Mouse (Mus musculus) limb, embryonic 14.5 days (tissue): ENCODE data around the gene Gm17364. TPM values are rescaled to one million over a fixed set of nuclear protein-coding genes. Genes with fewer than 3 reads are reported as not detected.
"Not testable (repeated sequence)": the region's sequence is repeated elsewhere in the genome, so short reads cannot be mapped to it uniquely, and the experiment has no call there.

Experiments used
- ATAC-seq: fragments of 200-750 bp; cut with Nextera tagmentation; 2 replicates; pipeline ENCODE4 v1.8.0; 2017; ENCODE audit warnings: low read depth, moderate number of reproducible peaks, moderate TSS enrichment; ENCODE audit not compliant: low FRiP score
- DNase-seq: peaks from one replicate; pipeline ENCODE4 v3.0.0-alpha.2; 2015; ENCODE audit warnings: low spot score
- H3K27ac ChIP-seq: fragments of 300-500 bp; sonication (generic); replicated peaks from 2 replicates; pipeline ENCODE4 v1.5.1; 2014; ENCODE audit warnings: low read depth, mild to moderate bottlenecking, low read length, moderate library complexity, mixed read lengths
- H3K27me3 ChIP-seq: fragments of 300-500 bp; sonication (generic); 2 replicates; pipeline ENCODE4 v1.6.1; 2014; ENCODE audit warnings: low read length, mixed read lengths; ENCODE audit not compliant: control insufficient read depth, insufficient read depth
- H3K36me3 ChIP-seq: fragments of 300-500 bp; sonication (generic); 2 replicates; pipeline ENCODE4 v1.6.1; 2014; ENCODE audit warnings: mild to moderate bottlenecking, low read length, moderate library complexity, mixed read lengths; ENCODE audit not compliant: control insufficient read depth, insufficient read depth
- H3K4me1 ChIP-seq: fragments of 300-500 bp; sonication (generic); 2 replicates; pipeline ENCODE4 v1.6.1; 2014; ENCODE audit warnings: antibody characterized with exemption, low read length, mixed read lengths; ENCODE audit not compliant: control insufficient read depth, insufficient read depth
- H3K4me2 ChIP-seq: fragments of 300-500 bp; sonication (generic); replicated peaks from 2 replicates; pipeline ENCODE4 v1.6.1; 2014; ENCODE audit warnings: low read depth, mild to moderate bottlenecking, low read length, moderate library complexity; ENCODE audit not compliant: severe bottlenecking
- H3K4me3 ChIP-seq: fragments of 300-500 bp; sonication (generic); replicated peaks from 2 replicates; pipeline ENCODE4 v1.5.1; 2014; ENCODE audit warnings: low read length
- H3K9ac ChIP-seq: fragments of 300-500 bp; sonication (generic); 2 replicates; pipeline ENCODE4 v1.6.1; 2014; ENCODE audit warnings: mild to moderate bottlenecking, low read depth, low read length, moderate library complexity; ENCODE audit not compliant: severe bottlenecking
- H3K9me3 ChIP-seq: fragments of 300-500 bp; sonication (generic); 2 replicates; pipeline ENCODE4 v1.6.1; 2016; ENCODE audit warnings: low read length; ENCODE audit not compliant: control insufficient read depth
- POLR2A ChIP-seq: fragments of 200-500 bp; IDR thresholded peaks from 2 replicates; pipeline ENCODE4 v1.8.0; 2012; ENCODE audit warnings: inconsistent platforms, mild to moderate bottlenecking, moderate library complexity, borderline replicate concordance; ENCODE audit not compliant: insufficient read depth, insufficient read length; ENCODE audit errors: extremely low read depth
- WGBS: fragments of 180-500 bp; shearing (Covaris S2); extraction: QIAGEN DNeasy Blood & Tissue Kit; methylation state at CpG from one replicate; pipeline ENCODE4 v1.1.7; 2014; 5-methylcytosine and 5-hydroxymethylcytosine counted together
- polyA plus RNA-seq, 2 experiments: library from polyadenylated mRNA; depleted of rRNA in 1 of 2; stranded (reverse) in 1 of 2; unstranded in 1 of 2; fragments of >200 nt; fragmentation: Nextera tagmentation in 1 of 2; extraction: Ambion mirVana in 1 of 2; gene quantifications; 2 replicates each; pipeline versions ENCODE4 v1.2.1 to v1.2.3; 2012 to 2014

Gm17364 gene
- polyA plus RNA-seq, 2 experiments, result not detected

DNA sequence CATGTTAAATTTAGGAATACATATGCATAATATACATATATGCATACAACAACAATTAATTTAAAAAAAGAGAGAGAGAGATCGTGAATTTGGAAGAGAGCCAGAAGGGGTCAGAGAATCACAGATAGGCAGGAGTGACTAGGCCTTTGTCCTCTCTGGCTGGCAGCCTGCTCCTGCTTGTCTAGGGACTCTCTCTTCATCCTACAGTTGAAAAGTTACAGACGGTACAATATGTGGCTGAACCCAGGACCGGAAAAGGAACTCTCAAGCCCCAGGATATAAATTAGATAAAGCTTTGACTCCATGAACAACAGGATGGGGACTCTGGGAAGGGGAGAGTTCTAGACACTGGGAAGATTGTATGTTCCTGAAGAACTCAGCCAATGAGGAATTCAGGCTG, 12.5 kb upstream of the Gm17364 start:
- no peak for ATAC-seq
- no peaks in the 10 kb centered on the region for H3K36me3 ChIP-seq

DNA sequence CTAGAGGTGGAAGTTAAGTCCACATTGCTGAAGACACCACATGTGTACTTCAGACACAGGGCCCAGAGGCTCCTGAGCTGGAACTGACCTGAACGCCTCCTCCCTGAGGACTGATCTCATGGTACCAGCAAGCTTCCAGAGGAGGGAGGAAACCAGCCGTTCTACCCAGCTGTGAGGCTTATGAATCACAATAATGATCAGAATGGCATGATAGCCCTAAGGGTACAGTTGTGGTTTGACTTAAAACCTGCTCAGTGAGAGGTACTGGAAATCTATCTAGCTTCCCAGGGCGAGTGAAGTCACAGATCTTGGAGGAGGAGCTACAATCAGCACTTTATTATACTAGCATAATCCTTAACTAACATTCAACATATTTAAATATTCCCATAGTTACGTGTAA, 11.7 kb upstream of the Gm17364 start:
- no peak for ATAC-seq
- no peaks in the 10 kb centered on the region for H3K9me3 ChIP-seq
- no peak overlapping the region for H3K4me2 ChIP-seq

More for the DNA sequence above, 12.5 kb upstream of the Gm17364 start:
- Histone ChIP-seq H3K4me1 (no peaks in the 10 kb centered on the region), H3K4me3 (no peak overlapping the region), H3K4me2 (no peak overlapping the region), H3K9ac (no peak overlapping the region), H3K27ac (no peak overlapping the region), H3K27me3 (no peaks in the 10 kb centered on the region), H3K9me3 (no peaks in the 10 kb centered on the region)
- no peak for DNase-seq
- TF ChIP-seq POLR2A, result no peak
- WGBS, result 89% methylated on average over 3 of the region's 3 CpGs

DNA sequence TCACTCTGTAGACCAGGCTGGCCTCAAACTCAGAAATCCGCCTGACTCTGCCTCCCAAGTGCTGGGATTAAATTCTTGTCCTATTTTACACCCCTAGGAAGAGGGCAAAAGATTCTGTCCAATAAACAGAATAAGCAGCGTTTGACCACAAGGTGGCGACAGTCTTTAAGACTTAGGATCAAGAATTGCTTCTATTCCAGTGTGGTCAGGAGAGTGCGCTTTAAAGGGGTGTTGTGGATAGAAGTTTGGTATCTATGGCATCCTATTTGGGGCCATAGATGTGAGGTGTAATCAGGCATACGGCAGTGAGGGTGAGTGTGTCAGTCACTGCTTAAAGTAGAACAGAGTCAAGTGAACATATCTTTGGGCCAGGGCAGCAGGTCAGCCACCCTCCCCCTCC, 9.5 kb upstream of the Gm17364 start:
- Histone ChIP-seq H3K4me2 (no peak overlapping the region), H3K36me3 (no peaks in the 10 kb centered on the region), H3K9ac (no peak overlapping the region), H3K4me1 (no peaks in the 10 kb centered on the region), H3K9me3 (no peaks in the 10 kb centered on the region), H3K27ac (no peak overlapping the region), H3K4me3 (no peak overlapping the region), H3K27me3 (no peaks in the 10 kb centered on the region)
- TF ChIP-seq POLR2A, result no peak
- ATAC-seq, result no peak
- peak; percentile 88 for DNase-seq
- 27% methylated on average over 5 of the region's 5 CpGs for WGBS

More for the DNA sequence above, 11.7 kb upstream of the Gm17364 start:
- no peak overlapping the region for H3K9ac ChIP-seq
- H3K36me3 ChIP-seq, result no peaks in the 10 kb centered on the region
- no peaks in the 10 kb centered on the region for H3K27me3 ChIP-seq
- DNase-seq, result no peak
- no peak for TF ChIP-seq POLR2A
- 55% methylated on average over 4 of the region's 4 CpGs for WGBS
- H3K27ac ChIP-seq, result no peak overlapping the region
- H3K4me1 ChIP-seq, result no peaks in the 10 kb centered on the region
- no peak overlapping the region for H3K4me3 ChIP-seq

DNA sequence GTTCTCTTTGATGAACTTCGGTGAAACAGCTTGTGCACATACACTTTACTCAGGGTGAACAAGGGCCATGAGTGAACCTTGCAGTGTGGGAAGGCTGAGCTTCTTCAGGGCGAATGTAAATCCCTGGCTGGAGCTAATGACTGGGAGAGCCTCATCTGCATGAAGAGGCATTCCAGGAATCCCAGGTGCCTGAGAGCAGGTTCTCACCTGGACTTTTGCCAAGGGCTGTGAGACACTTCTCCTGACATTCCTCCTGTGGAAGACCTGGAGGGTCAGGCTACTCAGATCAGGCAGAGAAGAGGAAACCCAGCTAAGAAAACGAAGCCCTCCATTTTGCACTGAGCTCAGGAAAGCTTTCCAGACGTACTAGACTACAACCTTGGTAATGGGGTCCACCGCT, 6.9 kb upstream of the Gm17364 start:
- Histone ChIP-seq H3K9ac (no peak overlapping the region), H3K4me1 (no peaks in the 10 kb centered on the region), H3K27ac (no peak overlapping the region), H3K4me2 (no peak overlapping the region), H3K9me3 (no peaks in the 10 kb centered on the region), H3K4me3 (no peak overlapping the region), H3K36me3 (0 out of 2 replicates have a peak, but pooled peaks cover 2% of the 10 kb centered on the region), H3K27me3 (no peaks in the 10 kb centered on the region)
- 65% methylated on average over 5 of the region's 5 CpGs for WGBS
- DNase-seq (no peak), ATAC-seq (no peak)
- no peak for TF ChIP-seq POLR2A

DNA sequence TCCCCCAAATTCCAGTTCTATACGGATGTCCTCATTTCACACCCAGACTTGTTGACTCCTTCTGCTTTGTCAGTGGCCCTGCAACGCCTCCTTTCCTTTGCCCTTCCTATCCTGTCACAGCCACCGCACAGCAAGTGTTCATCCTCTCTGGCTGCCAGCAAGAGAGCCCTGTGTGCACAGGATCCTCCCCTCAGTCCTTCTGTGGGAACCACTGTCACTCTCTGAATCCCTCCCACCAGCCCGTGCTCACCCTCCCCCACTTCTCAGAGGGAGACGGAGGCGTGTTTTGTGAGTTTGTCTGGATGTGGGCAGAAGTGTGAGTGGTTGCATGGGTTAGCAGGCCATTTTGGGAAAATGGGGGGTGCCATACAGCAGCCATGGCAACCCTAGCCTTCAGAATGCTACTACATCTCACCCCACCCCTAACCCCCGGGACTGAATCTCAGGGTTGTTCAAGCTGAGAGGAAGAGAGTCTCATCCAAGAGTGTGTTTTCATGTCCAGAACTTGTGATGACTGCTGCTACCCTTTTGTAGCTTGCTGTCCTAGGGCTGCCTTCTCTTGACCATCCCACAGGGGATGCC, 5.9 kb downstream of the Gm17364 start:
- Histone ChIP-seq H3K4me2 (no peak overlapping the region), H3K9ac (no peak overlapping the region), H3K4me1 (no peaks in the 10 kb centered on the region), H3K27me3 (no peaks in the 10 kb centered on the region), H3K9me3 (0 out of 2 replicates have a peak, but pooled peaks cover 7% of the 10 kb centered on the region), H3K36me3 (no peaks in the 10 kb centered on the region), H3K27ac (no peak overlapping the region), H3K4me3 (no peak overlapping the region)
- WGBS, result 65% methylated on average over 7 of the region's 7 CpGs
- DNase-seq (no peak), ATAC-seq (no peak)
- no peak for TF ChIP-seq POLR2A

DNA sequence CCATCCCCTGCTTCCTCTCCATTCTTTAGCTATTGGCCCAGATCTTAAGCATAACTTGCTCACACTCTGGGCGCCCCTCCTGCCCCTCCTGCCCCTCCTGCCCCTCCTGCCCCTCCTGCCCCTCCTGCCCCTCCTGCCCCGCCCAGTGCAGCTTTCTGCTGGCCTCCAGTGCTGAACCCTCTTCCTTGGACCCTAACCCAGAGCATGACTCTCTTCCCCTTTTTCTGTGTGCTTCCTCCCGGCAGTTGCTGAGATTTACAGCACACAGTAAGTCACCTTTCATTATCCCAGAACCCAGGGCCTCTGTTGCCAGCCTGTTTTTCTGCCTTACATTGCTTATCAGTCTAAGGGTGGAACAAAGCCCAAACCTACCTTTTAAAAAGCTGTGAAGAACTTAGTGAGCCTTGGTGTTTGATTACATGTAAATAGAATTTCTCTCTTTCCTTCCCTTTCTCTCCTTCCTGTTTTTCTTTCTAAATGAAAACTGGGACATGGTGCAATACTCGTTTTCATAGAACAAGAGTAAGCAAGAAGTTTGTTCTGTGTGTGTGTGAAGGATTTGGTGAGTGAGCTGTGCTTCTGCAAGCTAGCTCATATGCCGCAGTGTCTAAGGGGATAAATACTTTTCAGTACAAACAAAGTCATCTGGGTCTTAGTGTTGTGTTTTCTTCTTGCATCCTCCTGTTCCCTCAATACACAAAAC, 10.3 kb downstream of the Gm17364 start:
- no peak overlapping the region for H3K4me2 ChIP-seq
- no peaks in the 10 kb centered on the region for H3K27me3 ChIP-seq
- H3K27ac ChIP-seq, result no peak overlapping the region
- 71% methylated on average over 5 of the region's 5 CpGs for WGBS
- no peak for TF ChIP-seq POLR2A
- no peak overlapping the region for H3K9ac ChIP-seq
- DNase-seq (no peak), ATAC-seq (no peak)
- 0 out of 2 replicates have a peak, but pooled peaks cover 7% of the 10 kb centered on the region for H3K9me3 ChIP-seq
- H3K36me3 ChIP-seq, result no peaks in the 10 kb centered on the region
- no peaks in the 10 kb centered on the region for H3K4me1 ChIP-seq
- no peak overlapping the region for H3K4me3 ChIP-seq

DNA sequence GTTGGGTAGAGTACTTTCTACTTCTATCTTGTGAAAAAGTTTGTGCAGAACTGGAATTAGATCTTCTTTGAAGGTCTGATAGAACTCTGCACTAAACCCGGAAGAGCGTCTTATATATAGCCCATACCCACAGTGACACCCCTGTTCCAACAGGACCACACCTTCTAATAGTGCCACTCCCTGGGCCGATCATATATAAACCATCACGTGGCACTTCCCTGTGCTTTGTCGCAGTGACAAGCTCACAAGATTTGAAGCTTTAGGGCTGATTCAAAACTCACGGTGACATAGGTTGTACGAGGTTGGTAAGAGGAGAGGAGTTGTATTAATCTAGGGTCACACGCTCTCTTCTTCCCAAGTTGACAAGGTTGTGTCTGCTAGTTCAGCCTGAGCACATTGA, 12.2 kb downstream of the Gm17364 start:
- H3K4me1 ChIP-seq, ATAC-seq, H3K9me3 ChIP-seq, H3K27ac ChIP-seq, DNase-seq, H3K36me3 ChIP-seq, H3K4me3 ChIP-seq, H3K4me2 ChIP-seq, H3K9ac ChIP-seq, H3K27me3 ChIP-seq: not testable (repeated sequence)
- 97% methylated on average over 8 of the region's 8 CpGs for WGBS
